Mouse (Mus musculus): Measurements from ENCODE around the gene Cryba4. TPM values are rescaled to one million over a fixed set of nuclear protein-coding genes. Genes with fewer than 3 reads are reported as not detected.

Gene Cryba4
- polyA plus RNA-seq, 1 experiment, result 2.8 TPM

- TF ChIP-seq CEBPB (IDR thresholded peaks at IDR 0.05; ENCODE audit: insufficient read depth, poor library complexity, severe bottlenecking) (no peak), USF1 (IDR thresholded peaks at IDR 0.05; ENCODE audit: low read depth) (no peak), MYOD1 (IDR thresholded peaks at IDR 0.05; ENCODE audit: control insufficient read depth in 1 of 3, insufficient read length in 2 of 3, low read depth in 2 of 3) (no peak), POLR2AphosphoS2 (IDR thresholded peaks at IDR 0.05; ENCODE audit: insufficient read length, low read depth) (no peak), POLR2A (IDR thresholded peaks at IDR 0.05; ENCODE audit: insufficient read length, low read depth) (no peak), MYOG (IDR thresholded peaks at IDR 0.05; ENCODE audit: control insufficient read depth in 1 of 3, insufficient read depth in 1 of 3, insufficient read length in 2 of 3, low read depth in 2 of 3) (no peak), MAX (IDR thresholded peaks at IDR 0.05; ENCODE audit: low read depth) (no peak), TCF3 (IDR thresholded peaks at IDR 0.05; ENCODE audit: insufficient read length, low read depth) (no peak), SRF (IDR thresholded peaks at IDR 0.05; ENCODE audit: control insufficient read depth, insufficient read length, low read depth) (no peak), E2F4 (IDR thresholded peaks at IDR 0.05; ENCODE audit: insufficient read depth) (no peak), REST (IDR thresholded peaks at IDR 0.05; ENCODE audit: insufficient read depth, insufficient read length) (no peak), TCF12 (IDR thresholded peaks at IDR 0.05; ENCODE audit: insufficient read depth, poor library complexity, severe bottlenecking) (no peak)
- no peak overlapping the region for H3K4me3 ChIP-seq
- no peak overlapping the region for H3ac ChIP-seq (ENCODE audit: control insufficient read depth, insufficient read length)
- H3K36me3 ChIP-seq (ENCODE audit: control insufficient read depth, insufficient read depth), result no peaks in the 10 kb centered on the region
- H3K4me2 ChIP-seq (ENCODE audit: low read depth), result peak overlapping the region; percentile 26
- H3K79me2 ChIP-seq (ENCODE audit: control insufficient read depth, insufficient read depth), result no peaks in the 10 kb centered on the region
- H3K27me3 ChIP-seq (ENCODE audit: control insufficient read depth, insufficient read depth, insufficient read length), result no peaks in the 10 kb centered on the region
Observed at GRCm38 (mm10) chr5:112240761-112241160, 11.6 kb downstream of the Cryba4 start.

GRCm38 (mm10) chr5:112238781-112239482 is 13.4 kb downstream of the Cryba4 start:
- Histone ChIP-seq H3K4me2 (ENCODE audit: low read depth) (no peak overlapping the region), H3K36me3 (ENCODE audit: control insufficient read depth, insufficient read depth) (no peaks in the 10 kb centered on the region), H3K27me3 (ENCODE audit: control insufficient read depth, insufficient read depth, insufficient read length) (no peaks in the 10 kb centered on the region), H3K79me2 (ENCODE audit: control insufficient read depth, insufficient read depth) (no peaks in the 10 kb centered on the region), H3ac (ENCODE audit: control insufficient read depth, insufficient read length) (no peak overlapping the region), H3K4me3 (no peak overlapping the region)
- TF ChIP-seq POLR2A (IDR thresholded peaks at IDR 0.05; ENCODE audit: insufficient read length, low read depth) (no peak), MYOD1 (IDR thresholded peaks at IDR 0.05; ENCODE audit: control insufficient read depth in 1 of 3, insufficient read length in 2 of 3, low read depth in 2 of 3) (no peak), USF1 (IDR thresholded peaks at IDR 0.05; ENCODE audit: low read depth) (no peak), CEBPB (IDR thresholded peaks at IDR 0.05; ENCODE audit: insufficient read depth, poor library complexity, severe bottlenecking) (no peak), E2F4 (IDR thresholded peaks at IDR 0.05; ENCODE audit: insufficient read depth) (no peak), MYOG (IDR thresholded peaks at IDR 0.05; ENCODE audit: control insufficient read depth in 1 of 3, insufficient read depth in 1 of 3, insufficient read length in 2 of 3, low read depth in 2 of 3) (no peak), TCF12 (IDR thresholded peaks at IDR 0.05; ENCODE audit: insufficient read depth, poor library complexity, severe bottlenecking) (no peak)

- no peaks in the 10 kb centered on the region for H3K27me3 ChIP-seq (ENCODE audit: control insufficient read depth, insufficient read depth, insufficient read length)
- no peak for TF ChIP-seq USF1 (IDR thresholded peaks at IDR 0.05; ENCODE audit: low read depth)
- TF ChIP-seq MAX (IDR thresholded peaks at IDR 0.05; ENCODE audit: low read depth), result no peak
- no peak for TF ChIP-seq MYOG (IDR thresholded peaks at IDR 0.05; ENCODE audit: control insufficient read depth in 1 of 3, insufficient read depth in 1 of 3, insufficient read length in 2 of 3, low read depth in 2 of 3)
- TF ChIP-seq CEBPB (IDR thresholded peaks at IDR 0.05; ENCODE audit: insufficient read depth, poor library complexity, severe bottlenecking), result no peak
- no peak for TF ChIP-seq SRF (IDR thresholded peaks at IDR 0.05; ENCODE audit: control insufficient read depth, insufficient read length, low read depth)
- TF ChIP-seq POLR2A (IDR thresholded peaks at IDR 0.05; ENCODE audit: insufficient read length, low read depth), result no peak
- no peak for TF ChIP-seq TCF12 (IDR thresholded peaks at IDR 0.05; ENCODE audit: insufficient read depth, poor library complexity, severe bottlenecking)
- TF ChIP-seq MYOD1 (IDR thresholded peaks at IDR 0.05; ENCODE audit: control insufficient read depth in 1 of 3, insufficient read length in 2 of 3, low read depth in 2 of 3), result no peak
- no peak for TF ChIP-seq E2F4 (IDR thresholded peaks at IDR 0.05; ENCODE audit: insufficient read depth)
- H3K4me2 ChIP-seq (ENCODE audit: low read depth), result no peak overlapping the region
Observed at GRCm38 (mm10) chr5:112237866-112238570, 14.3 kb downstream of the Cryba4 start.

DNA sequence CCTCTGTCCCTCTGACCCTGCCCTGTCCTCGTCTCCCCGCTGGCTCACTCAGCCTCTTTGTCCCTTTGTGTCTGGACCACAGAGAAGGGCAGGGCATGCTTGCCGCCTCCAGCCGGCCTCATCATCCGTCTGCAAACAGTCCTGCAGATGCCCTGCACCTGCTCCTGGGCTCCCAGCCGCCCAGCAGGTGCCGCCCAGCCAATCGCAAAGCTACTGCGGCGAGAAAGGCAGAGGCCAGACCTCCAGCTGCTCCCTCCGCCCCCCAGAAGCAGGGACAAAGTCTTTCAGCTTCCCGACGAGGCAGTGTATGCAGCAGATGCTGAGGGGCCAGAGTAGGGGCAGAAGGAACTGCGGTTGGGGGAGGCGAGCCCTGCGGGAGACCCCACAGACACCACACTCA is 14.9 kb downstream of the Cryba4 start:
- Histone ChIP-seq H3K4me2 (ENCODE audit: low read depth) (no peak overlapping the region), H3K4me3 (no peak overlapping the region), H3K27me3 (ENCODE audit: control insufficient read depth, insufficient read depth, insufficient read length) (no peaks in the 10 kb centered on the region)

More at GRCm38 (mm10) chr5:112237866-112238570, 14.3 kb downstream of the Cryba4 start:
- no peak overlapping the region for H3K4me3 ChIP-seq
- H3ac ChIP-seq (ENCODE audit: control insufficient read depth, insufficient read length), result peak overlapping the region; percentile 33
- H3K79me2 ChIP-seq (ENCODE audit: control insufficient read depth, insufficient read depth), result no peaks in the 10 kb centered on the region
- no peaks in the 10 kb centered on the region for H3K36me3 ChIP-seq (ENCODE audit: control insufficient read depth, insufficient read depth)

More for the DNA sequence above, 14.9 kb downstream of the Cryba4 start:
- H3ac ChIP-seq (ENCODE audit: control insufficient read depth, insufficient read length), result peak overlapping the region; percentile 33
- H3K79me2 ChIP-seq (ENCODE audit: control insufficient read depth, insufficient read depth), result no peaks in the 10 kb centered on the region
- TF ChIP-seq MYOG (IDR thresholded peaks at IDR 0.05; ENCODE audit: control insufficient read depth in 1 of 3, insufficient read depth in 1 of 3, insufficient read length in 2 of 3, low read depth in 2 of 3) (peak in 2 of 3 experiments; percentile 69 to 77), TCF3 (IDR thresholded peaks at IDR 0.05; ENCODE audit: insufficient read length, low read depth) (no peak), USF1 (IDR thresholded peaks at IDR 0.05; ENCODE audit: low read depth) (no peak), MYOD1 (IDR thresholded peaks at IDR 0.05; ENCODE audit: control insufficient read depth in 1 of 3, insufficient read length in 2 of 3, low read depth in 2 of 3) (peak in 2 of 3 experiments; percentile 59 to 75), POLR2A (IDR thresholded peaks at IDR 0.05; ENCODE audit: insufficient read length, low read depth) (no peak), MAX (IDR thresholded peaks at IDR 0.05; ENCODE audit: low read depth) (no peak)
- H3K36me3 ChIP-seq (ENCODE audit: control insufficient read depth, insufficient read depth), result no peaks in the 10 kb centered on the region
